Mouse (Mus musculus) cerebellum, adult 8-10 months (tissue): ENCODE measurements at regions not wholly inside any gene's neighbourhood (a gene's known extent, or its start where the extent isn't known, plus 50 kb on each side); places are given as distances from the start of the nearest gene placed in this dataset.
"Not testable (repeated sequence)": the region's sequence is repeated elsewhere in the genome, so short reads cannot be mapped to it uniquely, and the experiment has no call there.

ENCODE experiments used
- DNase-seq: peaks from one replicate; pipeline ENCODE4 v3.0.0; 2022

DNA sequence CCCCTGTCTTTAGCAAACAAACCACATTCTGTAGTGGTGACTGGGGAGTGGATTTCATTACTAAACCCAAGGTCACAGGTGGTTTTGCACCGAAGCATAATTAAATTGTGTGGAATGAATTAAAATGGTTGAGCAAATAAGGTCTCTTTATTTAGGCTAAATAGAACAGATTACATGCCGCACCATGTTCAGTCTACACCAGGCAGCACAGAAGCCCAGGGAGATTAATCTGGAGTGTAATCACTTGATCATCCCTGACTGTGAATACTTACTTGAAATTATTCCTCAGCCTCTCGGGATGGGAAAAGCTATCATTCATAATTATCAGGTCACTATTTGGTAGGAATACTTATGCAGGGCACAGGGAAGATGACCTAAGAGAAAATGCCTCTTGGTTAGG, 1293.3 kb upstream of the Sel1l start:
- no peak for DNase-seq

DNA sequence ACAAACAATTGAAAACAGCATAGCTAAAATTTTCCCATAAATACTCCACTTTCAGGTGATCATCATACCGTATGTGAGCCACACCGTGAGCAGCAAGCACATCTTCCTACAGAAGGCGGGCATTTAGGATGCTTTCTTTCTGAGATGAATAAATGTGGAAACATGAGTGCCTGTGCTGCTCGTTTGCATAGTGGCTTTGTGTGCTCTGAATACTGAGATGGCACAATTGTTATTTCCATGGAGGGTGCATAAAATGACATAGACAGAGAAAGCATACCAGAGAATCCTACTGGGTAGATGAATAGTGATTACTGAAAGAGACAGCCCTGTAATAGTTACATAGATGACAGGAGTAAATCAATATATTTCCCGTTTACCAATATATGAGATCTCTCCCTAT, 1287.4 kb upstream of the Sel1l start:
- no peak for DNase-seq

DNA sequence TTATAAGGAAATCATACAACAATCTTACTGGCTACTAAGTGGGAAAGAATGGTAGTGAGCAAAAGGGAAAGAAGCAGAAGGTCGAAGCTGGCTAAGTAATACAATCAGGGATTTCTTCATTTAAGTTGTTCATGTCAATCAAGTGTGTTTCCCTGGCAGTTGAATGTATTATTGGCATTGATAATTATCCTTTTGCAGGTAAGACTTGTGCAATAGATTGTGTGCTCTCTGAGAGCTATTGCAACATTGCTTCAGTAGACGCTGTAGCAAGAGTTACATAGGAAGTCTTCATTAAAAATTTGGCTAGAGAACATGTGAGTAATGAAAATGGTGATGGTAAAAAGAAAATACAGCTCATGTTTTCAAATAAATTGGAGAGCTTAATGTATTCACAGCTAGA, 1273.3 kb upstream of the Sel1l start:
- no peak for DNase-seq

DNA sequence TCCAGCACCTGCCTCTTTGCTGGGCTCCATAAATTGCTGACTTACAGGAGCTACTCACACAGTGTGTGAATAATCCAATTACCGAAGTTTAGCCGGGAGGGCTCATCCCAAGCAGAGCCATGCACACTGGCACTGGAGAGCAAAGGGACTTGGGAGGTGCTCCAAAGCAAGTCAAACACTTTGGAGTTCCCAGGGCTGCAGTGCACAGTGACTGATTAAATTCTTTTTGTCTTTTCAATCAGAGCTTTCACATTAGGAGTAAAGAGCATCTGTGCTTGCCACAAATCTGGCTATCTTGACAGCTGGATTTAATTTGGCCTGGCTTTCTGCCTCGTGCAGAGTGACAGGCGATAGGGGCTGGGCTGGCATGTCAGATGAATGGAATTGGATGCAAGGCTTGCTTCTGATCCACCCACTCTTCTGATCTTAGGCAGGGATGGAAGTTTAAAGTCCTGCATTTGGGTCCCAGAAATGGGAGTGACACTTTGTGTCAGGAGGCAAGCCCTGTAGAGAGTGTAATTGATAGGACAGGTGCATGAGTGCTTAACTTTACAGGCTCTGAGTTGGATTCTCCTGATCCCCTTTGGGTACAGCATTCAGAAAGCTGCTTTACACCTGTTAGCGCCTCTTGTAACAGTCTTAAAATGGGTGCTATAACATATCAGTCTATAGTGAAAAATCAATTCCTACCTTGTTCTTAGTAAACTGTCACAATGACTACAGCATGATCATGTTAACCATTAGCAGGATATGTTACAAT, 1239.3 kb upstream of the Sel1l start:
- DNase-seq: no peak

DNA sequence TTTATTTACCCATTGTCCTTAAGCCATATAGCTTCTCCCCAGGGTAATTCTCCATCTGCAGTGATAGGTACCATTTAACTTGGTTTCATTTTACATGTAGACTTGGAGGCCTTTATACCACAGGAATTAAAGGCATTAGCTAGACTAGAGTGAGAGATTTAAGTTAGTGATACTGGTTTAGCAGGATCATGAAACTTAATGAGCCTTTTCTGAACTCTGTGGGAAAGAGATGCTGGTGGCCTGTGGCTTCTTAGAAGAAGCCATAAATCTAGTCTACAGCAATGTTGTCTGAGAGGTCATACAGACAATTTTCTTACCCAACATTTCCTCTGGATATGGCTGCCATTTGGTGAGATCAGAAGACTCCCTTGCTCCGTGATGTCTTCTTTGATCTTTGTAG, 1214.9 kb upstream of the Sel1l start:
- no peak for DNase-seq

DNA sequence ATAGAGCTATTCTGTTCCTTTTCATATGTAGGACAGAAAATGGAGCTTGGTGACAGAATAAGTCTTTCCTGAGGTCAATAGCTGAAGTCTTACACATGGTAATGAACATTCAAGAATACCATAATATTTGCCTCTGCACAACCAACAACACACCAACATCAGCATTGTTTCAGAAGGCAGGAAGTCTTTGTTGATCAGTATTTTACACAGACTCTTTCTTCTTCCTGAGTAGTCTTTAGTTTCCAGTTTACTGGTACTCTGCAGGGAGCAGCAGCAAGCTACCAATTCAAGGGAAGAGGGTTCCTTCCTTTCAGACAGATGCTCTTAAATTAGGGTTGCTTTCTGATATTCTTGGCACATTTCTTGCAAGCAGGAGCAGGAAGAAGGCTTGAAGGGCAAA, 1170.7 kb upstream of the Sel1l start:
- no peak for DNase-seq

DNA sequence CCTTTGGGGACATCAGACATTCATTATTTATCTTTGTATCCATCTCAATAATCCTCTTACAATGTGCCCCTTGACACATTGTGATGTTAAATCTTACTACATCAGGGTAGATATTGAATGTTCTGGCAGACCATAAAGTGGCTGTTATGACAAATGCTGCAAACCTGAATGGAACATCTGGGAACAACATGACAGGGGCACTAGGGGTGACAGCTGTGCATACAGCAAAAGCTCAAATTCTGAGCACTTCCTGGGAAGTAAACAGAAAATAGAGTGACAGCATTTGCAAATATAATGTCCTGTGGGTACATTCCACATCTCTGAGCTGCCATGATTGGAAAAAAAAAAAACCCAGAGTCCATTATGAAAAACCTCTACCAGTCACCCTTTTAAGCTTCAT, 1162.6 kb upstream of the Sel1l start:
- DNase-seq: no peak

DNA sequence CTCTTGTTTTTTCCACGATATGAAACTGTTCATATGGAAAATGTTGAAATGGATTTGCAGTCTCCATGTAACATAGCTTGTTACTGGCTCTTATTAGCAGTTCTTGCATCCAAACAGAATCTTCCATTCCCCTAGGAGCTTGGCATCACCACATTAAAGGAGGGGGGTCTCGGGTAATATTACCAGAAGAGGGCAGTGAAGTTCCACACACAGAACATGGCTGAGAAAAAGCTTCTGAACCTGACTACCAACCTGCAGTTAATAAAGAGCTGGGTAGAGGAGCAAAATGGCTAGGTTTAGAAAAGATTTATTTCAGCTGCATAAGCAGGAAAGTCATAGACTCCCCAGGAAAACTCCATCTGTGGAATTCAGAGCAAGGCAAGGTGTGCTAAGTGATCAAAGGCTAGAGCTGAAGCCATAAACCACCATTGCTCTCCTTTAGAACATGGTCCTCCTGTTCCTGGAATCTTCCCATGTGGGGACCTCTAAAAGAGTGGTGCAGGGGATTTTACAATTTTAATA, 1157.9 kb upstream of the Sel1l start:
- no peak for DNase-seq

DNA sequence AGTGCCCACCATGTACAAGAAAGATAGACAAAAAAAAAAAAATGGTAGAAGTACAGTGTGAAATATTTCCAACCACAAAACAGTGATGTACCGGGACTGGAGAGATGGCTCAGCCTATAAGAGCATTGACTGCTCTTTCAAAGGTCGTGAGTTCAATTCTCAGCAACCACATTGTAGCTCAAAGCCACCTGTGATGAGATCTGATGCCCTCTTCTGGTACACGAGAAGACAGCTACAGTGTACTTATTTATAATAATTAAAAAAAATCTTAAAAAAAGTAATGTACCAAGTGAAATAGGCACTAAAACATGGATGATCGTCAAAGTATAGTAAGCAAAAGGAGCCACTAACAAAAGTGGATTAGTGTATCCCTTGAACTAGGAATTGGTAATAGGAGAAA, 1154.2 kb upstream of the Sel1l start:
- no peak for DNase-seq

DNA sequence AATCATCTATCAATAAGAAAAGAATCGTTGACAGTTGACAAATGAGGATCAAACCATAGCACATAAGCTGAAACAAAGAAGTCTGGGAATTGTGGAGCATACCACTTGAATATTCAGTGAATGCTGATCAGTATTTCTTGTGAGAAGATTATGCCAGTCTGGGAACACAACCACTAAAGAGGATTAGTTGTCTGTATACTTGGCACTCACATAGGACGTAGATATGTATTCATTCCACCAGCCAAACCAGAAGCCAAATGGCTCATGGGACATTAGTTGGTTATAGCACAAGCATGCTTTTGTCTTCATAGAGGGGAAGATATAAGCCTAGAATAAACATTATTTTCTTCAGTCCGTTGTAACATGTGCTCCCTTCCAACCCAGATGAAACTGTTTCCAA, 1126.7 kb upstream of the Sel1l start:
- DNase-seq: no peak

DNA sequence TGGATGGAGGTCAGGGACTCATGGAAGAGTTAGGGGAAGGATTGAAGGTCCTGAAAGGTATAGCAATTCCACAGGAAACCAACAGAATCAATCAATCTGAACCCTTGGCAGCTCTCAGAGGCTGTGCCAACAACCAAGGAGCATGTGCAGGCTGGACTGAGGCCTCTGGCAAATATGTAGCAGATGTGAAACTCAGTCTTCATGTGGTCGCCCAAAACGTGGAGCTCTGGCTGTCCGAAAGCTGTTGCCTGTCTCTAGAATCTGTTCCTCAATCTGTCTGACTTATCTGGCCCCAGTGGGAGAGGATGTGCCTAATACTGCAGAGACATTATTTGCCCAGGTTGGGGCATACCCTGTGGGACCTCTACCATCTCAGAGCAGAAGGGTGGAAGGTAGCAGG, 1095.4 kb upstream of the Sel1l start:
- DNase-seq: no peak

DNA sequence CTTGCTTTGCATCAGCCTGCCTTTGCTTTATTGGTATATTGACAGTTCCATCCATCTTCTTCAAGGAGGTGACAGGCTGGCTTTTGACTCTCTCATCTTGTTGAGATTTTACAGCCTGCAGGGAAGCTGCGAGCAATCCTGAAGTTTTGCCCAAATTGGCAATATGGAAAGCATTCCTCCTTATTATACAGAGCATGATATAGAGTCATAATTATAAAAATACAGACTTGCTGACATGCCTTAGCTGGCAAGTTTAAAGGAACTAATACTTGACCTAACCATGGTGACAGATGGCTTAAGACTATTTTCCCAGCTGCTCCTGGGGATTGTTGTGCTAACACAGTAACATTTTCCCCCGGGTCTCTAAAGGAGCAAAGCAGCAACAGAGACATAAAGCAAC, 1078.6 kb upstream of the Sel1l start:
- no peak for DNase-seq

DNA sequence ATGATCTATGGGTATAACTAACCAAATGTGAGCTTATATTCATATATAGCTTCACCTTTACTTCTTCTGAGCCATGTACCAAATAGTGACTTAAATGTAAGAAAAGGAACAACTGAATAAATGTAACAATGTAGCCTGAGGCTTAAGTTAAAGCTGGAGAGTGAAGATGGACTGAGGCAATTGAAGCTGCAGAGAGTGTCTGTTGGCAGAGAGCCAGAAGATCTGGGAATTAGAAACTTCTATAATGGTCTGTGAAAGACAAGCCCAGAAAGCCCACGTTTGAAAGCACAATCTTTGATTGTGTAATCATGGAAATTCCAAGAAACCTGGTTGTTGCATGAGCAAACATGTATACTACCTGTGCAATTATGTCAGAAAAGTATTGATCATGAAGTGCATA, 1078.0 kb upstream of the Sel1l start:
- no peak for DNase-seq

DNA sequence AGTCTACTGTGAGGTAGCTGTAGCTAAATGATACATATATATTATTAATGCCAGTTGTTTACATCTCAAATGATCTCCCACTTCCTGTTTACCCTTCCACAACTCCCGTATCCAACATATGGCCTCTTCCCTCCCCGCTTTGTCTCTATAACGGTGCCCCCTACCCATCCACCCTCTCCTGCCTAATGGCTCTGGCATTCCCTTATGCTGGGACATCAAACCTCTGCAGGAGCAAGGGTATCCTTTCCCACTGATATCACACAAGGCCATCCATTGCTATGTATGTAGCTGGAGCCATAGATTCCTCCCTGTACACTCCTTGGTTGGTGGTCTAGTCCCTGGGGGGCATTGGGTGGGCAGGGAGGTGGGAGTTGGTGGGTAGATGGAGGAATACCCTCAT, 1071.0 kb upstream of the Sel1l start:
- no peak for DNase-seq

DNA sequence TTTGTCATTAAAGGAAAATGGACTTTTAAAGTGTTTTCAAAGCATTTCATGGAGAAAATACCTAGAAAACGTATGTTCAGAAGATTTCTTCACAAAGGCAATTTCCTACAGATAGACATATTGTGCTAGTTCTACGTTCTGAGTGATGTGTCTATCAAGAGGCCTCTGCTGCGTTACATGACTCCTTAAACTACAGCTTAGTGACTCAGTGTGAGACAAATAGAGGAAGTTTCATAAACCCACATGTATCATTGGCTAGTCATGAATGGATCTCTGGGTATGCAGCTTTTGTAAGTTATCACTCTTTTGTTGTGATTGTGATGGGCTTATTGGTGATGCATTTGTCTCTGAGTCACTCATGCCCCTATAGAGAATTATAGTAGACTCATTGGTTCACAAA, 1067.3 kb upstream of the Sel1l start:
- no peak for DNase-seq

DNA sequence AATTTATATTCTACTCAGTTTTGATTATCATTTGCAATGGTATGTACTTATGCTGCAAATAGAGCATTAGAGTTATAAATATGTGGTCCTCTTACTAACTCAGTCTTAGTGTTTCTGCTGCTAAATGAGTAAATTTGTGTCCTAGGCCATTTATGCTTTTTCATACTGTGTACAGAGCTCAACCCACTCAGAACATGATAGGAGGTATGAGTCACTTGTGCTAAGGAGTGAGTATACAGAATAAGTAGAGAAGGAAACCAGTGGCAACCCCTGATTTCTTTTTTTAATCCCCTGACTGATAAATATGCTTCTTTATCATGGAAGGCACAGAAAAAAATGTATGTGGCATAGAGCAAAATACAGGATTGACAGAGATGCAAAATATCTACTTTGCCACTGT, 1066.8 kb upstream of the Sel1l start:
- no peak for DNase-seq

DNA sequence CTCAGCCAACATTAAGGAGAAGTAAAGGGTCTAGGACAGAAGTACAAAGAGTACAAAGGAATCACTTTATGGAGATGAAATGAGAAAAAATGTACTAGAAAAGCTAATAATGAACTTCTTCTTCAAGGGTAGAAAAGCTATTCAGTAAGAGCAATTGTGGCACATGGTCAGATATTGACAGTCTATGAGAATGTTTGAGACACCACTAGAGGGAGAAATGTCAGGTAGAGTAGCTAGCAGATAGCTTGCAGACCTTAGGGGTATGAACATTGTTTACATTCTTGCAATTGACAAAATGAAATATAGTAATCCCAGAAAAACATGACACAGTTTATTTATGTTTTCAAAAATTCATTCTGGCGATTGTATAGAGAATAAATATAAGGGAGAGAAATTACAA, 1066.2 kb upstream of the Sel1l start:
- DNase-seq: no peak

DNA sequence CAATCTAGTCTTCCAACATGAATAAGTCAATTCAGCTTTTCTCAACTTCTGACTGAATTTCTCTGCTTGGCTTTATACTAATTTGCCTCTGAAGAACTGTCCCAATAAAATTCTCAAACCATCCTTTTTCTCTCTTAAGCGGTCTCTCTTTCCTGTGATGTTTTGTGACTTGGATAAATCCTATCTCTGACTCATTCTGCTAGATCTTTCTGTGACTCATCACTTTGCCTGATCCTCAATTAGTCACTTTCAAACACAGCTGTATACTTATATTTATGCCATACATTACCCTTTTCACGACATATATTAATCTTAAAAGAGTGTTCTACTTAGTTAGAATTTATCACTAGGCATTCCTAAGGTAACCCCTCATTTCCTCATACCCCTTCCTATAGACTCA, 1055.4 kb upstream of the Sel1l start:
- no peak for DNase-seq

DNA sequence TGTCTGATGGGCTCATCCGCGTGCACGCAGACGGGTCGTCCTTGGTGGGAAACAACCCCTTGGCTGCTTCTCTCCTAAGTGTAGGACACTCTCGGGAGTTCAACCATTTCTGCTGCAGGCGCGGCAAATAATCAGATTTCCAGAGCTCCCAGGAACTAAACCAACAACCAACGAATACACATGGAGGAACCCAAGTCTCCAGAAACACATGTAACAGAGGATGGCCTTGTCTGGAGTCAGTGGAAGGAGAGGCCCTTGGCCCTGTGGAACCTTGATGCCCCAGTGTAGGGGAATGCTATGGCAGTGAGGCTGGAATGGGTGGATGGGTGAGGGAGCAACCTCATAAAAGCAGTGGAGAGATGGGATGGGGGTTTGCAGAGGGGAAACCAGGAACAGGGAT, 1043.4 kb upstream of the Sel1l start:
- DNase-seq: no peak

DNA sequence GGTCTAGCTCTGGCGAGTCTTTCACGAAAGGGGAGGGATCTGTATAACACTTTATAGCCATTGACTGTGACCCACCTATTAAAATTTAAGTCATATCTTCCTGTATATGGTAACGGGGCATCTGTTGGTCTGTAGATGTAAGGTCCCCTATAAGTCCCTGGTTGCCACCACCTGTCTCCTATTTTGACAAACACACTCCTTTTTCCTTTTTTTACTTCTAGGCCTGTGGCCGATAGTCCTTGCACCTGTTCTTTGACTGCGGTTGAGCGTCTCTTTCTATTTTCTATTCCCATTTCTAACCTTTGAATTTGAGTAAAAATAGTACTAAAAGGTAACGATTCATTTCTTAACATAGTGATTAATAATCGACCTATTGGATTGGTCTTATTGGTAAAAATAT, 1042.7 kb upstream of the Sel1l start:
- DNase-seq: not testable (repeated sequence)

DNA sequence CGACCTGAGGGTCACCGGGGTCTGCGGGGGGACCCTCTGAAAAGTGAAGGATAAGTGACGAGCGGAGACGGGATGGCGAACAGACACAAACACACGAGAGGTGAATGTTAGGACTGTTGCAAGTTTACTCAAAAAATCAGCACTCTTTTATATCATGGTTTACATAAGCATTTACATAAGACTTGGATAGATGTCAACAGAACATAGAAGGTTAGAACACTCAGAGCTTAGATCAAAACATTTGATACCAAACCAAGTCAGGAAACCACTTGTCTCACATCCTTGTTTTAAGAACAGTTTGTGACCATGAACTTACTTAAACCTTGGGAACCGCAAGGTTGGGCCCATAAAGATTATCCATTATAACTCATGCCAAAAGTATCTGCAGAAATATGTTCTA, 1042.2 kb upstream of the Sel1l start:
- not testable (repeated sequence) for DNase-seq

DNA sequence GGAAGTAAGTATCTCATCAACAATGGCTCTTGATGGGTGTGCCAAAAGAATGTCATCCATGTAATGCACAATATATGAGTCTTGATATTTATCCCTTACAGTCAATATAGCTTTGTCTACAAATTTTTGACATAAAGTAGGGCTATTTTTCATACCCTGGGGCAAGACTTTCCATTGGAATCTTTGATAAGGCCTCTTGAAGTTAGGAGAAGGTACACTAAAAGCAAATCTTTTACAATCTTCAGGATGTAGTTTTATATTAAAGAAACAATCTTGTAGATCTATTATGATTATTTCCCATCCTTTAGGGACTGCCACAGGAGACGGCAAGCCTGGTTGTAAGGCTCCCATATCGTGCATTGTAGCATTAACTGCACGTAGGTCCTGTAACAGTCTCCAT, 1038.8 kb upstream of the Sel1l start:
- no peak for DNase-seq

DNA sequence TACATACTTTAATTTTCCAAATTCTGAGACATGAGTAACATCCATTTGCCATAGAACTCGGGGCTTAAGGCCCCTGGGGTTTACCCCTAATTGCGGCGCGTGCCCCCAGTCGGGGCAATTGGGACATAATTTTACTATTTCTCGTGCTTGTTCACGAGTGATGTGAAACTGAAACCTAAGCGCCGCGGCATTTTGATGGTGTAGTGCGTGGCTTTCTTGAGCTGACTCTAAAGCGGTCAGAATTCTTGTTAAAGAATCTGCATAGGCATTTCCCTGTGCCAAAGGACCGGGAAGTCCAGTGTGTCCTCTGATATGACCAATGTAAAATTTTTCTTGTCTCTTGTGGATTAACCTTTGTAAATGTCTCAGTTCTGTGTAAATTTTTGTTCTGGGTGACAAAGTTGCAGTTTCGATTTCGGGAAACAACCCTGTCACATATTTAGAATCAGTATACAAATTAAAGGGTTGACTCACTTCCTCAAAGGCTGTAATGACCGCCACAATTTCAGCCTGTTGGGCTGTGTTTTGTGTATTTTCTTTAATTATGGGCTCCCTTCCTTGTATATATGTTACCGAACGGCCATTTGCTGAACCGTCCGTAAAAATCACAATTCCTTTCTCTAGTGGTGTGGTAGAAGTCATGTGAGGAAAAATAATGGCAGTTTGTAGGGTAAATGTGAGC, 1037.6 kb upstream of the Sel1l start:
- DNase-seq: not testable (repeated sequence)

DNA sequence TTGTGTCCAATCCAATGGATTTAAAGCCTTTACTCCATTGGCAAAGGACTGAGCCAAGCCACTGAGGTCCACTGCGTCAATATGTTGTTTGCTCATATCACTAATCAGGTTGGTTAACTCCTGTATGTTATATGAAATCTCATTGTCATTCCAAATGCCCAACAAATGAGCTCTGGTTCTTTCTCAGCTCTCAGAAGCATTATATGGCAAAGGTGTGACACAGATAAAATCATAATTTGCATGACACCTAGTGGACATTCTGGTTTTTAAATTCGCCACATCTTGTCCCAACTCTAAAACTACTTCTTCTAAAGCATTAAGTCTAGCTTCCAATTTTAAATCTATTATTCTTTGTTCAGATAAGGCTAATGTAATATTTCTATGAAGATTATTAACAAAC, 1035.1 kb upstream of the Sel1l start:
- not testable (repeated sequence) for DNase-seq

DNA sequence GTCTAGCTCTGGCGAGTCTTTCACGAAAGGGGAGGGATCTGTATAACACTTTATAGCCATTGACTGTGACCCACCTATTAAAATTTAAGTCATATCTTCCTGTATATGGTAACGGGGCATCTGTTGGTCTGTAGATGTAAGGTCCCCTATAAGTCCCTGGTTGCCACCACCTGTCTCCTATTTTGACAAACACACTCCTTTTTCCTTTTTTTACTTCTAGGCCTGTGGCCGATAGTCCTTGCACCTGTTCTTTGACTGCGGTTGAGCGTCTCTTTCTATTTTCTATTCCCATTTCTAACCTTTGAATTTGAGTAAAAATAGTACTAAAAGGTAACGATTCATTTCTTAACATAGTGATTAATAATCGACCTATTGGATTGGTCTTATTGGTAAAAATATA, 1034.1 kb upstream of the Sel1l start:
- not testable (repeated sequence) for DNase-seq
